Mouse (Mus musculus) c-Kit-positive CD71-positive TER-119-negative erythroid progenitor cells, embryonic 14.5 days (primary cell): Measurements from ENCODE around the gene Lpcat2.

ENCODE experiments used
- DNase-seq: peaks from one replicate; pipeline ENCODE4 v3.0.0-alpha.2; 2013; ENCODE audit warnings: low read depth

The Lpcat2 gene

DNA sequence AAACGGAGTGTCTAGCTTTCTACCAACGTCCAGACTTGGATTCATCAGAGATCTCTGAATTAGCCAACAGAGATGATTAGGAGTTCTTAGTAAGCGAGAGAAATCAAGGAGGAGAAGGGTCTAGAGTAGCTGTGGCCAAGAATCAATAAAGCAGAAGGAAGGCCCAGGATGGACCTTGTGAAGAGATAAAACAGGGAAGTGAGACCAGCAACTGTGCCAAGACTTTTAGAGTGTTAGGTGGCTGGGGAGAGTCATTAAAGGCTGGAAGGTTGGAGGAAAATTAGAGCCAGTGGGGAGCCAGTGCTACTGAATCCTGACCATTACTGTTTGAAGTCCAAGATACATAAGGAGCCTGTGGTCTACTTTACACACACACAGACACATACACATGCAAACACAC, 56.3 kb downstream of the Lpcat2 start:
- no peak for DNase-seq

DNA sequence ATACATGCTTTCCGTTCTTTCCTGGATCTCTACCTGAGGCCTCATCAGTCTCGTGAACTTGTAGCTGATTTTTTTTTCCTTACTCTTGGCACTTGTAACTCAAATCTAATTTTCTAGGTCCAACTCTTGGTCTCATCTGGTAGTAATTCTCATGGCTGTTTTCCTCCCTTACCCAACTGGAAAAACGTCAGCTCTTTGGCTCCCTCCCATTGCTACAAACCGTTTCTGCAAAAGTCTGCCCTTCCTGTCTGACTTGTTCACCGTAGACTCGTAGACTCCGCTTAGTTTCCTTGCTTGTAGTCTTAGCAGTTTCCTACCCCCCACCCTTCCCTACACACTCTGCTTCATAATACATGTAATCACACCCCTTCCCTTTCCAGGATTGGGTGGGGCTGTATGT, 58.3 kb downstream of the Lpcat2 start:
- DNase-seq: no peak

DNA sequence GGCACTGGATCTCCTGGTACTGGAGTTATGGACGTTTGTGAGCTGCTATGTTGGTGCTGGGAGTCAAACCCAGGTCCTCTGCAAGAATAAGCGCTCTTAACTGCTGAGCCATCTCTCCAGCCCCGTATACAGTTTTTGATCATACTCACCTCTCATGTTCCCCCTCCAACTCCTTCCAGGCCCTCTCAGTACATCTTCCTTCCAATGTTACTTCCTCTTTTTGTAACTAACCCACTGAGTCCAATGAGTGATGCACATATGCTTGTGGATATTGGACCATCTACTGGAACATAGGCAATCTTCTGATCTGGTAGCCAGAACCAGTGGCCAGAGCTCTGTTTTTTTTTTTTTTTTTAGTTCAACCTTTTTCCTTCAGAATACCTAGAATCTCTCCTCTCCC, 60.9 kb downstream of the Lpcat2 start:
- no peak for DNase-seq

DNA sequence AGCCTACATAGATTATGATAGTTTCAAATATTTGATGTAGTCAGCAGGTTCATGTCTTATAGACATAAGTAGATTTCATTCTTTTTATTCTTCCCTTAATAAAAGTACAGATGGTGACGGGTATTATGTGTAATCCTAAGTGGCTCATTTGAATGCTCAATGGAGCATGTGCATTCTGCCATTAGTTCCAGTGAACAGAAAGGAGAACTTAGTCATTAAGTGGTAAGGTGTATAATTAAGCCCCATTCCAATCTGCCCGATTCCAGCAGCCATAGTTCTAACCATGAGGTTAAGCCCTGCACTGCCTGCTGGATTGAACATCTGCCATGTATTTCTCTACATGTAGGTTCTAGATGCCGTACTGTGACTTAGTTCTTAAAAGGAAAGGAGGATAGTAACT, 66.6 kb downstream of the Lpcat2 start:
- DNase-seq: no peak

DNA sequence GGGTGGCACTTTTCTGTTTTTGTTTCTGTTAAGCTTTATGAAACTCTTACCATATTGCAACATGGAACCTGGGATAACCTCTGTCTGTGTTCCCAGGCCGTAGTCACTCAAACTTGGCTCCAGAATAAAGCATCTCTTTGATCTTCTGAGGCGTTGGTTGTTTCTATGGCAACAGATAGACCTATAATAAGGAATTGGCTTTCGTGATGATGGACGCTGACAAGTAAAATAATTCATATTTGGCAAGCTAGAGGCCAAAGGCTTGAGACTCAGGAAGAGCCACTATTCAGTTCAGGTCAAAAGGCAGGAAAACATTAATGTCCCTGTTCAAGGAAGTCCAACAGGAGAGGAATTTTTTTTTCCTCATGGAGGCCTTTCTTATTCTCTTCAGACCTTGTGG, 73.8 kb downstream of the Lpcat2 start:
- no peak for DNase-seq

DNA sequence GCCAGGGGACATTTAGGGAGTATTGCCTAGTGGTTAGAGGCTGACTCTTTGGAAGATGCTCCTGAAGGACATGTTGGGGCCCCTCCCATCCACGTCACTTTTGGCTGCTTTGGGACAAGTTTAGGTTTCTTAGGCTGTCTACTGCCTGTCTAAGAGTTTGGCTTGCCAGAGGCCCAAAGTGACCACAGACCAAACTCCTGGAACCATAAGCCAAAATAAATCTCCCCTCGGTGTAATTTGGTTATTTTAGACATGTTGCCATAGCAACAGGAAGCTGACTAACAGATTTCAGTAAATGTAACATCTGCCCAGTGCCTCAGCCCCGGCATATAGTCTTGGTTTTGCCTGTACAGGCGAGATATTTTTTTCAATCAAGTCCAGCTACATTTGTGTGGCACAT, 82.9 kb downstream of the Lpcat2 start:
- DNase-seq: no peak

DNA sequence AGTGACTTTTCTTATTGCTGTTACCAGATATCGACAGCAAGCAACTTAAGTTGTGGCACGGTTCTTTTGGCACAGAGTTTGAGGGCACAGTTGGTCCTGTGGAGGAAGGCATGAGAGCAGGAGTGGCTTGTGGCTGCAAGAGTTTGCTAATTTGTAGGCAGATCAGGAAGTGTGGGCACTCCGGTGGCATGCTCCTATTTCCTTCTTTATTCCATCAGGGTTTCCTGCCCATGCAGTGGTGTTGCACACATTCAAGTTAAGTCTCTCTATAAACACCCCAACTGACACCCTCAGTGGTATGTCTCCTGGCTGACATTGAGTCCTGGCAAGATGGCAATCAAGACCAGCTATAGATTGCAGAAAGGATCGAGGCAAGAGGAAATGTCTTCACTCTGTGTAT, 93.9 kb downstream of the Lpcat2 start:
- no peak for DNase-seq

DNA sequence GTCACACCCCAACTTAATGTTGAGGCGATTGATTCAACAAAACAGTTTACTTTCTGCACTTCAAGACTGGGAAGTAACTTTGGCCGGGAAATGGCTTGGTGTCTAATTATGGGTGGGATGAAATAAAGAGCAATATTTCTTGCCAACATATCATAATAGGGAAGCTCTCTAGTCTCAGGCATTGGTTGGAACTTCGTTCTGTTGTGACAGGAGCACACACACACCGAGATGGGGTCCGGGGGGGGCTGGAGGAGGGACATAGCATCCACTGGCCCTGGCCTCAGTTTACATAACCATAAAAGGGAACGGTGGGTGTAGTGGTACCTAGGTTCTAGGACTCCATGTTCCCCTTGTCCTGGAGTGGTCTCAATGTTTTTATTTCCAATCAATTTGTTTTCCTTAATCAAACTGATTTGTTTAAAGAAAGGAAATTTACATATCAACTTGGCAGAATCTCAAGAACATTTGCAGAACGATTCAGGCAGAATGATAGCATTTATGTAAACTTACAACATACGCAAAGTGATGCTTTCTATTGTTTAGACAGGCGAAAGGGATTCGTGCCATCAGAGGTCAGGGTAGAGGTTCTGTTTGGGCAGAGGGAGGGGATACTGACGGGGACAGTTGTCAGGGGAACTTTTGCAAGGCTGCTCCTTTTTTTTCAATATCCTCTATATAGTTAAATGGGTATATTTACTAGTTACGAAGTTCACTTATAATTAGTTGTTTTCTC, 95.7 kb downstream of the Lpcat2 start:
- no peak for DNase-seq

DNA sequence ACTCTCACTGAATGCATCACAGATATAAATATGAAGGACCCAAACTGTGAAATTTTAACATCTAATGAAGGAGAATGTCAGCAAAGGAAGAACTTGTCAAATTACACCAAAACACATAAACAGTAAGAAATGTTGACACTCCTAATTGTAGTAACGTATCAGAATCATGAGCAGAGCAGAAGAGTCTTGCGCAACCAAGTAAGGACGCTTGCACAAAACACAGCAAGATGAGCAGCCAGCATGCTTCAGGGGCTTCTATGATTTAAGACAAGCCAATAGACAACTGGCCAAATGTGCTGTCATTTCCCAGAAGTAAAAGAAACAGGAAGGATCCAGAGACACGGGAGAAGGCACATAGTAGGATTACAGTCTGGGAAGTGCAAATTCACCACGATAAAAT, 98.9 kb downstream of the Lpcat2 start:
- no peak for DNase-seq

DNA sequence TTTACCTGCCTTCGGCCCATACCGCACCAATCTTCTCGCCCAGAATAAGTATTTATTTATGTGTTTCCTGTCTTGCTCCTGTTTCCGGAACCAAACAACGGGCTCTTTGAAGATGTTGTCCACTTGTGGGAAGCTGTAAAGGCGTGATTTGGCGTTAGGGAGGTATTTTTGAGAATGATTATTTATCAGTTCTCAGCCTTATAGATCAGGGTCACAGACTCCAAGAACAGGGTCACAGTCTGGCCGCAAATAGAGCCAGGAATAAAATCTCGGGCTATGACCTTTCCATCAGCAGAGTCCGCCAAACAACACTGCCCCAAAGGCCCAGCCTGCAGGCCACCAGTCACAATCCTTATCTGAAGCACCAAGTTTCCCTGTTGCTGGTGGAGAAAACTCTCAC, 104.6 kb downstream of the Lpcat2 start, which contains the start of gene Slc6a2:
Gene Slc6a2 (plus strand): TSS at position 301 of the 400 bp plus-strand sequence.
- DNase-seq: no peak

DNA sequence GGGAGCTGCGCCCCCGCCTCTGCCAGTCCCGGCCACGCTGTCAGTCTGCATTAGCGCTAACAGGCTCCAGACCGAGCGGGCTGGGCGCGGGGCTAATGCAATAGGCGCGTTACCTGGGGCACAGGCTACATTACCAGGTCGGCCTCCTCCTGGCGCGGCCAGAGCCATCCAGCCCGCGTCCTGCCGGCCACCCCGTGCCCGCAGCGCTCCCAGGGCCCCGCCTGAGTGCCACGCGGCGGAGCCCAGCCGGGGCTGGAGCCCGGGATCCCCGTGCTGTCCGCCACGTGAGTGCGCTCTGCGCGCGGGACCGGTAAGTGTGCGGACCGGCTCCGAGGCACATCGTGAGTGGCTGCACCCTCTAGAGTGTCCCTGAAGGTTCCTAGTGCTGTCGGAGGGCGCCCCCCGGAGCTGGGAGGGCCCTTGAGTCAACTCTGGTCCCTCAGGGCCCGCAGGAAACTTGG, 105.3 kb downstream of the Lpcat2 start:
- no peak for DNase-seq

DNA sequence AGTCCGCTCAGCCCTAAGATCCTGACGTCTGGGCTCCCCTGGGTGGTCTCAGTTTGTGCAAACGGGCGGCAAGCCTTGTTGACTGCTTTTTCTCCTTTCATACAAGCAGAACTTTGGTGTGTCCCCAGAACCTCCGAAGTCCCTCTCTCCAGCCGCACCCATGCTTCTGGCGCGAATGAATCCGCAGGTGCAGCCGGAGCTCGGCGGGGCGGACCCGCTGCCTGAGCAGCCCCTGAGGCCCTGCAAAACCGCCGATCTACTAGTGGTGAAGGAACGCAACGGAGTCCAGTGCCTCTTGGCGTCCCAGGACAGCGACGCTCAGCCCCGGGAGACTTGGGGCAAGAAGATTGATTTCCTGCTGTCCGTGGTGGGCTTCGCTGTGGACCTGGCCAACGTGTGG, 105.9 kb downstream of the Lpcat2 start:
- no peak for DNase-seq

DNA sequence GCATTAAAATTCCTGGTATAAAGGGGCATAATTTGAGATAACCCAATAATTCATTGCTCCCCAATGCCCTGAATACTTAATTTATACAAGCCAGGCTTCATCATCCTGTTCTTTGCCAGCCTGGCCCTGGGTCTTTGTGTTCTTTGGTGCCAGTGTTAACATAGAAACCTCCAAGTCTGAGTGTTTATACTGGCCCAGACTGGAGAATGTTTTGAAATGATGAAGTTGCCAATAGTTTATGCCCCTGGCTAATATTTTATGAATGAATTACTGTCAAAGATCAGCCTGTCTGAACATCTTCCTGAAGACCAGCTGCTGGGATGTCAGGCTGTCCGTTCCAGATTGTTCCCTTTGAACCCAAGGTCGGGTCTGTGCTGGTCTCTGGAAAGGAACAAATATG, 109.4 kb downstream of the Lpcat2 start:
- DNase-seq: no peak
